Mouse (Mus musculus) neural tube, embryonic 10.5 days (tissue): ENCODE results near the gene Krt10.
A peak's percentile ranks its signal among the peaks of the same experiment; 100 is the strongest.

Experiments
- DNase-seq: peaks from one replicate; pipeline ENCODE4 v3.0.0-alpha.2; 2017; ENCODE audit warnings: low spot score; ENCODE audit errors: extremely low spot score

Krt10 gene

GRCm38 (mm10) chr11:99389264-99389663, at the start of gene Krt10:
TSS of gene Krt10 (minus strand) at chr11:99389364.
- no peak for DNase-seq

DNA sequence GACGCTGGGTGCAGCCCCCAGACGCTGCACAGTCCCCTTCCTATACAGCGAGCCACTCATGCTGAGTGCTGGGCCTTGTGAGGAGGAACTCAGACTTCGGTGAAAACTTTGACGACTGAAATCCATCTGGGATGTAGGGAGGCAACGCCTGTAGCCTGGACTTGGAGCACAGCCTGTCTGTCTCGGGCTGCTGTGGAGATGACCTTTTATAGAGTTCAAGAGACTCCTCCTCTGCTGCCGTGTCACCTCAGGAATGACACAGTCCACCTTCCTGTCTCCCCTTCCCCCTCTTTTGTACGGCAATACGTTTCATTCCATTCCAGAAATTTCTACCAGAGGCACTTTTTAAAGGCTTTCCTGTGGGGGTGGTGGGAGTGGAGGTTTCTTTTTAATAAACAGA, 48.8 kb upstream of the Krt10 start, which contains the start of gene Krt20:
TSS of gene Krt20 (minus strand) at position 179 of the 400 bp plus-strand sequence.
- no peak for DNase-seq

DNA sequence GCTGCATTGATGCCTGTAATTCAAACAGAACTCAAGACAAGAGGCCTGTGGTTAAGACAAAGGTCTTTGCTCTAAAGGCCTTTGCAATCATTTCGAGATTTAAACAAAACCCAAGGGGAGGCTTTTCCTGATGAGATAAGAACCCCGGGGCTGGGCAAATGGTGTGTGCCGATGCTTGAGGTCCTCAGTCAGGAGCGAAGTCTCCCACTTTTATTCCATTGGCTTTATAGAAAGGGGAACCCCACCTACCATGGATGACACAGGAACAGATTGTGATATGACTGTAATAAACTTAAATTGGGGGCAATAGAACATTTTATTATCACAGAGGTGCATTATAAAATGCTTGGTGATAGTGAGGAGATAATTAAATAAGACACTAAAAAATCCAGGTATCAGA, 47.5 kb upstream of the Krt10 start:
- DNase-seq: no peak

DNA sequence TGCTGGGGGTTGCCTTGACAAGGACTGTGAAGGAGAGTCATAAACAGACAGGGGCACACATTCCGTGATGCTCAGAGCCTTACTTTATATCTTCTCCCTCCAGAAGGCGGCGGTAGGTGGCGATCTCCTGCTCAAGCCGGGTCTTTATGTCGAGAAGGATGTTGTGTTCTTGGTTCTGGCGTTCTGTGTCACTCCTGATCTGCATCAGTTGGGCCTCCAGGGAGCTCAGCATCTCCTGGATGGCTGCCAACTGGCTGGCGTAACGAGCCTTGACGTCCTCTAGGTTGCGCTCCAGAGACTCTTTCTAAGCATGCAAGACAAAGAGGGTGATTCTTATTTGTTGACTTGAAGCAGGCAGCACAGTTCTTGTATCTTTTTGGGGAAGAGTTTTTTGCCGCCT, 41.5 kb upstream of the Krt10 start:
- no peak for DNase-seq

- no peak for DNase-seq
Measured at GRCm38 (mm10) chr11:99422159-99422558, 33.0 kb upstream of the Krt10 start, which contains the start of gene Krt12. TSS of gene Krt12 (minus strand) at chr11:99422259.

GRCm38 (mm10) chr11:99420586-99420985, 31.4 kb upstream of the Krt10 start:
- no peak for DNase-seq

DNA sequence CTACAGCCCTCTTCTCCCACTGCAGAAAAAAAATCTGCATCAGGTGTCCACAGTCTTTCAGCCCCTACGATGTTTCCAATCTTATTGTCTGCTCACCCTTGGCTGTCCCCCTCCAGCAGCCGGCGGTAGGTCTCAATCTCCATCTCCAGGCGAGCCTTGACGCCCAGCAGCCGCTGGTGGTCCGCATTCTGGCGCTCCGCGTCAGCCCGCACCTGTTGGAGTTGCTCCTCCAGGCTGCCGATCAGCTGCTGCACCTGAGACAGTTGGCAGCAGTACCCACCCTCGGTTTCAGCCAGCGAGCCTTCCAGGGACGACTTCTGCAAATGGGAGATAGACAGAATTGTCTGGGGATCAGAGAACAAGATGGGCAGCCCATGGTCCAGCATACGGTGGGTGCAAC, 28.7 kb upstream of the Krt10 start:
- no peak for DNase-seq

- no peak for DNase-seq
Measured at GRCm38 (mm10) chr11:99416902-99417301, 27.7 kb upstream of the Krt10 start.

- DNase-seq: no peak
Measured at GRCm38 (mm10) chr11:99414463-99415147, 25.4 kb upstream of the Krt10 start.

GRCm38 (mm10) chr11:99413247-99413646, 24.1 kb upstream of the Krt10 start:
- DNase-seq: peak; percentile 21

GRCm38 (mm10) chr11:99406186-99406585, 17.0 kb upstream of the Krt10 start:
- no peak for DNase-seq

- DNase-seq: no peak
Measured at GRCm38 (mm10) chr11:99399956-99400549, 10.9 kb upstream of the Krt10 start.

- DNase-seq: no peak
Measured at GRCm38 (mm10) chr11:99398832-99399231, 9.7 kb upstream of the Krt10 start.

GRCm38 (mm10) chr11:99398084-99398483, 8.9 kb upstream of the Krt10 start:
- DNase-seq: no peak

DNA sequence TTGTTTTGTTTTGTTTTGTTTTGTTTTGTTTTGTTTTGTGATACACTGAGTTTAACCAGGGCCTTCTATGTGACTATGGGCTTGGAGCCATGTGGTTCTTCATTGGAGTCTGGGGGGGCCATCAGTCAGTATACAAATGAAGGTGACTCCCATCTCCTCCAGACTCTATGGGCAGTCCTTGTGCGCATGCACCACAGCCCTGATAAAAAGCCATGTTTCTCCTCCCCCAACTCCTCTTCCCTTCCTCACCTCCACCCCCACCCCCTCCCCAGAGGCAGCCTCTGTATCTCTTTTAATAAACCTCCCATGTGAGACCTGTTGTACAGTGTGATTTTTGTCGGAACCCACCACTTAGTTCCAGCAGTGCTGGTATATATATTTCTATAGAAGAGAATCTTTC, 7.5 kb upstream of the Krt10 start:
- DNase-seq: no peak

DNA sequence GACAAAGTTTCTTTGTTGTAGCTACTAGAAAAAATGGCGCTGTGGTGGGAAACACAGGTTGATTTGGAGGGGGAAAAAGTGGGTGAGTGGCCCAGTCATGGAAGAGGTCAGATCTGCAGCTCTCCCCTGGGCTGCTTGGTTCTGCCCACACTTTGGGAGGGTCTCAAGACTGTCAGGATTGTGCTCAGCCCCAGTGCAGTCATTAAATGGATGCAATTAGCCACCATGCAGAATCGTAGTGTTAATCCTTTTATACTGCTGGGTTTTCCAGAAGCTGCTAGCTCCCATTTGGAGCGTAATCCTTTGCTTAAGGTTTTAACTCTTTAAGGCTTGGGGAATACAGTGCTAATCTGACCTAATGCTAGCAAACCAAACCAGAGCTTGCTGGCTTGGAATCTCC, 6.9 kb upstream of the Krt10 start:
- no peak for DNase-seq

- no peak for DNase-seq
Measured at GRCm38 (mm10) chr11:99392492-99392891, 3.3 kb upstream of the Krt10 start.

- no peak for DNase-seq
Measured at GRCm38 (mm10) chr11:99391375-99391774, 2.2 kb upstream of the Krt10 start.

GRCm38 (mm10) chr11:99390866-99391265, 1.7 kb upstream of the Krt10 start:
- DNase-seq: no peak

DNA sequence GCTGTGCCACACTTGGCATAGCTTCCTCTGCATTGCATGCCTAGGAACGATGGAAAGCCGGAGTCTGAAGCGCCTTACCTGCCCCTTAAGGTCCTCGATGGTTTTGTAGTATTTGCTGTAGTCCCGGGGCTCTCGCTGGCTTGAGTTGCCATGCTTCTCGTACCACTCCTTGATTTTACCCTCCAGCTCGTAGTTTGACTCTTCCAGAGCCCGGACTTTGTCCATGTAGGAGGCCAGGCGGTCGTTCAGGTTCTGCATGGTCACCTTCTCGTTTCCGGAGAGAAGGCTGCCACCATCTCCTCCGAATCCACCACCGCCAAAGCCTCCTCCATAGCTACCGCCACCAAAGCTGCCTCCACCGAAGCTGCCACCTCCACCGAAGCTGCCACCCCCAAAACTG, 503 bp downstream of the Krt10 start:
- no peak for DNase-seq

DNA sequence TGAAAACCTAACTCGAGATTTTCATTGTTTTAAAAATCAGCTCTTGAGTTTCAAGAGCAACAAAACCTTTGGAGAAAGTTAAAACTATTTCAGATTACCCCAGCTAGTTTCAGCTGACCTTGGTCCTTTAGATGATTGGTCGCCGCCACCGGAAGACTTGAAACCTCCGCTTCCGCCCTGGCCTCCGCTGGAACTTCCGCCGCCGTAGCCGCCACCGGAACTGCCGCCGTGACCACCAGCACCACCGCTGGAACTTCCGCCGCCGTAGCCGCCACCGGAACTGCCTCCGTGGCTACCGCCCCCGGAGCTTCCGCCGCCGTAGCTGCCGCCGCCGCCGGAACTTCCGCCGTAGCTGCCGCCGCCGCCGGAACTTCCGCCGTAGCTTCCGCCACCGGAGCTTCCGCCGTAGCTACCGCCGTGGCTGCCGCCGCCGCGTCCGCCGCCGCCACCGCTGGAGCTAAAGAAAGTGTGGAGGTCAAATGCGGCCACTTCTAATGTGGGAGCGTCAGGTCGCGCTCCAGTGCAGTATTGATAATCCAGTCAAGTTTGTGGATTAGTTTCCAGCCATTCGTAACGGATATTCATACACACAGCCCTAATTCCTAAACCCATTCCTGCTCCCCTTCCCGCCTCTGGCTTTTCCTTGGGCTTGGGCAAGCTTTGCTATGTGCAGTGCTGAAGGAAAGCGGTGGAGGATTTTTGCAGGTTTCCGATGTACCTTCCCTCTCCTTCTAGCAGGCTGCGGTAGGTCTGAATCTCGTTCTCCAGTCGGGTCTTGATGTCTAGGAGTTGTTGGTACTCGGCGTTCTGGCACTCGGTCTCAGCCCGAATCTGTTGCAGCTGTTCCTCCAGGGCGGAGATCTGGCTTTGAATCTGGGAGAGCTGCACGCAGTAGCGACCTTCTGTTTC, 3.1 kb downstream of the Krt10 start:
- peak; percentile 93 for DNase-seq

DNA sequence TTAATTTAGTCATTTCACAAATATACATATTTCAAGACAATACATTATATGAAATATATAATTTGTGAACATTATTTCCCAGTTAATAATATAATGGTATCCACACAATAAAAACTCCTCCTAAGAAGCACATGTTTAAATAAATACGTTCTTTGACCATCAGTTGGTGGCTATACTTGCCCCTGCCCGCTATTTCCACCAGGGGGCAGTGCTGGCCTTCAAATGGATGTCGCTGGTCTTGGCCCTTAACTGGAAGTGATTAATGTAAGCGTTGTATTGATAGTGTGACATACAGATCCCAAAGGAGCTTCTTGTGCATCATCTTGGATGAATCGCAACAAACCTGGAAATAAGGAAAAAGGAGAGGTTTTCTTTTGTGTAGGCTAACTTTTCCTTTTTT, 9.6 kb downstream of the Krt10 start:
- peak; percentile 71 for DNase-seq
